ENCODE assay signal across 9 mouse cellular contexts in the genomic region with DNA sequence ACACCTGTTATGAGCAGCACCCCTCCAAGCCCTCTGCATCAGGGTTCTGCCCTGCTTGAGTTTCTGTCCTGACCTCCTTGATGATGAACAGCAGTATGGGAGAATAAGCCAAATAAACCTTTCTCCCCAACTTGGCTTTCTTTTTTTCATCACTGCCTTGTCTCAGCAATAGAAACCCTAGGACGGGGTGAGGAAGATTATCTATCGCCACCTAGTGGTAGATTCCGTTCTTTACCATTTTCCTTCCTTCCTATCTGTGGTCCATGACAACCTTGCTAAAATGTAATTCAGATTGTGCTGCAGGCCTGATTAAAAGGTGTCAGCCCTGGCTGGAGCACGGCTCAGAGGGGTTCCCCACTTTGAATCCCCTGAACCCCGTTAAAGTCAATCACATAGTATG. TPM values are rescaled to one million over a fixed set of nuclear protein-coding genes. Genes with fewer than 3 reads are reported as not detected.
DNase-seq lines count a peak whose midpoint lies in the region; ATAC-seq lines count a peak whose summit lies in the region.
"Had no signal": no experiment of that assay in that cellular context is flagged by ENCODE, and none has a peak within 500 bp of the region (broad histone marks: within the 10 kb centered on the region; RNA-seq: fewer than 3 reads in every experiment).

No protein-coding gene starts in this region.

- DNase-seq in heart, postnatal 10 days = peak; percentile 20 to 53
- DNase-seq in heart, adult 9 months (ENCODE audit: low spot score in 2 of 2) = no peak
- DNase-seq in B cell, adult 2 months = peak; percentile 33 to 37
- peak; percentile 71 for DNase-seq in R1 (ENCODE audit: low read depth, low spot score)
- peak; percentile 9 to 62 for DNase-seq in layer of hippocampus, postnatal 14 days (ENCODE audit: low spot score in 2 of 2)
- no peak for DNase-seq in frontal cortex, postnatal 14 days (ENCODE audit: low spot score in 2 of 2)

- intact Hi-C loops in heart, postnatal 10 days (cut with DNase I) = loop anchor here (10.0 kb wide), 2 partner anchors 48 to 288 kb away; no protein-coding TSS in a partner anchor

- ATAC-seq in erythroblast, adult 5-6 weeks (replicated peaks; ENCODE audit: low FRiP score, poor library complexity, severe bottlenecking) = peak; percentile 61; the same call in 1 of the 2 replicates
- ATAC-seq in neural tube, embryonic 13.5 days (ENCODE audit: low read depth) = peak; percentile 54

- H3K27ac ChIP-seq in neural tube, embryonic 13.5 days (replicated peaks) = no peak overlapping the region
- H3K27ac ChIP-seq: embryonic facial prominence, embryonic 12.5 days had no signal

- H3K4me1 ChIP-seq in neural tube, embryonic 13.5 days (replicated peaks) = peaks cover 13% of the 10 kb centered on the region; the same call in 1 of the 2 replicates
- H3K4me1 ChIP-seq: embryonic facial prominence, embryonic 12.5 days had no signal

- H3K27me3 ChIP-seq in neural tube, embryonic 13.5 days = no peaks in the 10 kb centered on the region
- H3K27me3 ChIP-seq: embryonic facial prominence, embryonic 12.5 days had no signal

- no peaks in the 10 kb centered on the region for H3K9me3 ChIP-seq in neural tube, embryonic 13.5 days
- H3K9me3 ChIP-seq: embryonic facial prominence, embryonic 12.5 days had no signal

- no peak overlapping the region for H3K4me2 ChIP-seq in neural tube, embryonic 13.5 days
- H3K4me2 ChIP-seq: embryonic facial prominence, embryonic 12.5 days had no signal

- no peak overlapping the region for H3K4me3 ChIP-seq in neural tube, embryonic 13.5 days
- H3K4me3 ChIP-seq: embryonic facial prominence, embryonic 12.5 days had no signal

- H3K36me3 ChIP-seq in neural tube, embryonic 13.5 days = no peaks in the 10 kb centered on the region
- H3K36me3 ChIP-seq: embryonic facial prominence, embryonic 12.5 days had no signal

- WGBS in neural tube, embryonic 13.5 days = under 1% methylated on average over 5 of the region's 5 CpGs

- 0 out of 2 replicates have a peak overlapping the region, but pooled peaks have one; percentile 5 for H3K9ac ChIP-seq in neural tube, embryonic 13.5 days
- H3K9ac ChIP-seq: embryonic facial prominence, embryonic 12.5 days had no signal

RNA-seq across cellular contexts. Expression of gene Ak7, which starts 16.9 kb away (rescaled TPM):
- total RNA-seq in heart, postnatal 10 days (2021) = not detected
- not detected in 2 replicates for total RNA-seq in erythroblast, adult 5-6 weeks (2015; ENCODE audit: low replicate concordance)
- total RNA-seq in erythroblast, adult 5-6 weeks (2017; ENCODE audit: low replicate concordance) = not detected in 2 replicates
- total RNA-seq in layer of hippocampus, postnatal 14 days (2021) = 1 to 10 TPM; 1.9 to 3.3 TPM
- polyA plus RNA-seq in neural tube, embryonic 13.5 days (2015; fragmentation: Nextera tagmentation; extraction: Ambion mirVana) = 1.1 and 1.3 TPM in 2 replicates

RNA-seq across cellular contexts. Expression of gene Atg2b, which starts 37.6 kb away (rescaled TPM):
- total RNA-seq in heart, postnatal 10 days (2021) = 10 to 100 TPM; 19.4 to 21.1 TPM
- total RNA-seq in erythroblast, adult 5-6 weeks (2015; ENCODE audit: low replicate concordance) = 15.5 and 27.3 TPM in 2 replicates
- total RNA-seq in erythroblast, adult 5-6 weeks (2017; ENCODE audit: low replicate concordance) = 16.7 and 21.6 TPM in 2 replicates
- total RNA-seq in layer of hippocampus, postnatal 14 days (2021) = 10 to 100 TPM; 40.4 to 44.7 TPM
- 12.1 and 13.9 TPM in 2 replicates for polyA plus RNA-seq in neural tube, embryonic 13.5 days (2015; fragmentation: Nextera tagmentation; extraction: Ambion mirVana)

RNA-seq across cellular contexts. Expression of gene Gskip, which starts 38.0 kb away (rescaled TPM):
- total RNA-seq in heart, postnatal 10 days (2021) = 10 to 100 TPM in 1 of 2 experiments, 1 to 10 TPM in 1; 7.7 to 11.1 TPM
- 5.0 and 6.5 TPM in 2 replicates for total RNA-seq in erythroblast, adult 5-6 weeks (2015; ENCODE audit: low replicate concordance)
- 1.8 and 2.7 TPM in 2 replicates for total RNA-seq in erythroblast, adult 5-6 weeks (2017; ENCODE audit: low replicate concordance)
- 10 to 100 TPM; 17.3 to 17.5 TPM for total RNA-seq in layer of hippocampus, postnatal 14 days (2021)
- polyA plus RNA-seq in neural tube, embryonic 13.5 days (2015; fragmentation: Nextera tagmentation; extraction: Ambion mirVana) = 33.3 and 33.4 TPM in 2 replicates

Comparison
In these comparisons a context has a peak if more than half of its experiments do, and no peak if none do; other contexts are left out.
1. DNase-seq: peak in heart, postnatal 10 days (2 of 2), B cell, adult 2 months (2 of 2), R1 (single experiment) and layer of hippocampus, postnatal 14 days (2 of 2); none in heart, adult 9 months (0 of 2) and frontal cortex, postnatal 14 days (0 of 2).